Mouse (Mus musculus) MEL (cell line): Measurements from ENCODE around the gene Spire2. TPM values are rescaled to one million over a fixed set of nuclear protein-coding genes. Genes with fewer than 3 reads are reported as not detected.
A peak's percentile ranks its signal among the peaks of the same experiment; 100 is the strongest.
"Not testable (repeated sequence)": the region's sequence is repeated elsewhere in the genome, so short reads cannot be mapped to it uniquely, and the experiment has no call there.

Experiments
- DNase-seq: peaks from one replicate; pipeline ENCODE4 v3.0.0; 2011; ENCODE audit warnings: low read depth, low spot score
- H3K27ac ChIP-seq: 2 replicates; pipeline ENCODE4 v1.5.1; 2012; ENCODE audit warnings: low read depth, mild to moderate bottlenecking, control low read depth, low read length, moderate library complexity; ENCODE audit not compliant: control insufficient read depth
- H3K27me3 ChIP-seq, 2 experiments: fragments of 150-350 bp in 1 of 2; sonication (generic) in 1 of 2; 2 replicates each; pipeline ENCODE4 v1.6.1; 2012; ENCODE audit warnings: low read length in 2 of 2, mild to moderate bottlenecking in 2 of 2, improper control_type of control experiment in 1 of 2, moderate library complexity in 1 of 2; ENCODE audit not compliant: insufficient read depth in 2 of 2, control insufficient read depth in 1 of 2
- H3K36me3 ChIP-seq, 2 experiments: 2 replicates each; pipeline ENCODE4 v1.6.1; 2012 to 2014; ENCODE audit warnings: low read length in 2 of 2, improper control_type of control experiment in 1 of 2, inconsistent platforms in 1 of 2, mild to moderate bottlenecking in 1 of 2; ENCODE audit not compliant: insufficient read depth in 2 of 2, control insufficient read depth in 1 of 2
- H3K4me1 ChIP-seq, 2 experiments: fragments of 150-350 bp in 1 of 2; sonication (generic) in 1 of 2; 2 replicates each; pipeline ENCODE4 v1.6.1; 2012; ENCODE audit warnings: low read length in 2 of 2, improper control_type of control experiment in 1 of 2, mild to moderate bottlenecking in 1 of 2; ENCODE audit not compliant: insufficient read depth in 2 of 2, control insufficient read depth in 1 of 2
- H3K4me3 ChIP-seq, 2 experiments: fragments of 150-350 bp in 1 of 2; sonication (generic) in 1 of 2; 2 replicates each; pipeline ENCODE4 v1.5.1; 2012; ENCODE audit warnings: low read depth in 2 of 2, low read length in 2 of 2, mild to moderate bottlenecking in 2 of 2, moderate library complexity in 2 of 2, control low read depth in 1 of 2, improper control_type of control experiment in 1 of 2; ENCODE audit not compliant: control insufficient read depth in 1 of 2, insufficient read depth in 1 of 2
- H3K79me2 ChIP-seq: 2 replicates; pipeline ENCODE4 v1.6.1; 2012; ENCODE audit warnings: mild to moderate bottlenecking, low read length, moderate library complexity; ENCODE audit not compliant: control insufficient read depth, poor library complexity, insufficient read depth
- H3K9ac ChIP-seq: 2 replicates; pipeline ENCODE4 v1.6.1; 2012; ENCODE audit warnings: low read depth, mild to moderate bottlenecking, control low read depth, low read length, moderate library complexity; ENCODE audit not compliant: control insufficient read depth, poor library complexity, severe bottlenecking
- H3K9me3 ChIP-seq: fragments of 150-350 bp; sonication (generic); replicated peaks from 2 replicates; pipeline ENCODE4 v1.6.1; 2012; ENCODE audit warnings: mild to moderate bottlenecking, low read length, improper control_type of control experiment, moderate library complexity; ENCODE audit not compliant: insufficient read depth
- CHD1 ChIP-seq: IDR thresholded peaks from 2 replicates; pipeline ENCODE4 v1.6.1; 2012; ENCODE audit warnings: low read depth, mild to moderate bottlenecking, inconsistent platforms, low read length, improper control_type of control experiment
- CTCF ChIP-seq, 3 experiments: IDR thresholded peaks in 2 of 3; conservative IDR thresholded peaks in 1 of 3; 2 replicates each; pipeline ENCODE4 v1.5.1; 2011 to 2012; ENCODE audit warnings: low read length in 3 of 3, low read depth in 2 of 3, mild to moderate bottlenecking in 2 of 3, improper control_type of control experiment in 1 of 3, inconsistent platforms in 1 of 3, mixed read lengths in 1 of 3, moderate library complexity in 1 of 3; ENCODE audit not compliant: control insufficient read depth in 1 of 3, insufficient read depth in 1 of 3, poor library complexity in 1 of 3, severe bottlenecking in 1 of 3
- E2F4 ChIP-seq: IDR thresholded peaks from 2 replicates; pipeline ENCODE4 v1.6.1; 2011; ENCODE audit warnings: low read depth, low read length, improper control_type of control experiment, borderline replicate concordance
- ELF1 ChIP-seq: IDR thresholded peaks from 2 replicates; pipeline ENCODE4 v1.6.1; 2014; ENCODE audit warnings: low read depth, mild to moderate bottlenecking, inconsistent platforms, low read length, improper control_type of control experiment, moderate library complexity
- EP300 ChIP-seq, 2 experiments: IDR thresholded peaks; 2 replicates each; pipeline ENCODE4 v1.6.1; 2011; ENCODE audit warnings: improper control_type of control experiment in 2 of 2, low read length in 2 of 2, low read depth in 1 of 2, mild to moderate bottlenecking in 1 of 2
- GABPA ChIP-seq: IDR thresholded peaks from 2 replicates; pipeline ENCODE4 v1.6.1; 2012; ENCODE audit warnings: low read depth, mild to moderate bottlenecking, inconsistent platforms, low read length, improper control_type of control experiment, moderate library complexity
- HCFC1 ChIP-seq: IDR thresholded peaks from 2 replicates; pipeline ENCODE4 v1.6.1; 2012; ENCODE audit warnings: low read depth, mild to moderate bottlenecking, inconsistent platforms, low read length, improper control_type of control experiment, moderate library complexity
- JUND ChIP-seq: IDR thresholded peaks from 2 replicates; pipeline ENCODE4 v1.6.1; 2011; ENCODE audit warnings: low read depth, mild to moderate bottlenecking, improper control_type of control experiment, low read length
- KAT2A ChIP-seq: conservative IDR thresholded peaks from 2 replicates; pipeline ENCODE4 v1.6.1; 2012; ENCODE audit warnings: low read depth, low read length, improper control_type of control experiment, inconsistent platforms
- MAFK ChIP-seq: IDR thresholded peaks from 2 replicates; pipeline ENCODE4 v1.6.1; 2011; ENCODE audit warnings: low read depth, mild to moderate bottlenecking, low read length, improper control_type of control experiment, borderline replicate concordance
- MAX ChIP-seq: IDR thresholded peaks from 2 replicates; pipeline ENCODE4 v1.6.1; 2011; ENCODE audit warnings: low read length, improper control_type of control experiment
- MAZ ChIP-seq: IDR thresholded peaks from 2 replicates; pipeline ENCODE4 v1.6.1; 2012; ENCODE audit warnings: low read depth, mild to moderate bottlenecking, inconsistent platforms, low read length, improper control_type of control experiment
- MEF2A ChIP-seq: IDR thresholded peaks from 2 replicates; pipeline ENCODE4 v1.6.1; 2014; ENCODE audit warnings: low read depth, mild to moderate bottlenecking, inconsistent platforms, low read length, improper control_type of control experiment; ENCODE audit not compliant: poor library complexity, insufficient replicate concordance, severe bottlenecking; ENCODE audit errors: extremely low read depth
- MXI1 ChIP-seq: IDR thresholded peaks from 2 replicates; pipeline ENCODE4 v1.6.1; 2011; ENCODE audit warnings: mild to moderate bottlenecking, low read depth, low read length, improper control_type of control experiment
- MYB ChIP-seq: IDR thresholded peaks from 2 replicates; pipeline ENCODE4 v1.6.1; 2011; ENCODE audit warnings: mild to moderate bottlenecking, low read depth, low read length, improper control_type of control experiment
- NRF1 ChIP-seq: IDR thresholded peaks from 2 replicates; pipeline ENCODE4 v1.6.1; 2014; ENCODE audit warnings: low read depth, mild to moderate bottlenecking, inconsistent platforms, low read length, improper control_type of control experiment, moderate library complexity; ENCODE audit not compliant: poor library complexity, insufficient read depth, severe bottlenecking
- POLR2A ChIP-seq, 2 experiments: IDR thresholded peaks; 2 replicates each; pipeline ENCODE4 v1.6.1; 2011 to 2012; ENCODE audit warnings: low read length in 2 of 2, mild to moderate bottlenecking in 2 of 2, control low read depth in 1 of 2, improper control_type of control experiment in 1 of 2, low read depth in 1 of 2, moderate library complexity in 1 of 2; ENCODE audit not compliant: control insufficient read depth in 1 of 2, insufficient read depth in 1 of 2, poor library complexity in 1 of 2
- RAD21 ChIP-seq: IDR thresholded peaks from 2 replicates; pipeline ENCODE4 v1.6.1; 2011; ENCODE audit warnings: mild to moderate bottlenecking, low read depth, low read length, improper control_type of control experiment
- RCOR1 ChIP-seq: IDR thresholded peaks from 2 replicates; pipeline ENCODE4 v1.6.1; 2012; ENCODE audit warnings: low read depth, mild to moderate bottlenecking, inconsistent platforms, low read length, improper control_type of control experiment
- SIN3A ChIP-seq: IDR thresholded peaks from 2 replicates; pipeline ENCODE4 v1.6.1; 2012; ENCODE audit warnings: low read length, improper control_type of control experiment, inconsistent platforms
- UBTF ChIP-seq: IDR thresholded peaks from 2 replicates; pipeline ENCODE4 v1.6.1; 2012; ENCODE audit warnings: low read depth, mild to moderate bottlenecking, inconsistent platforms, low read length, improper control_type of control experiment, moderate library complexity, borderline replicate concordance; ENCODE audit not compliant: insufficient read depth
- ZC3H11A ChIP-seq: IDR thresholded peaks from 2 replicates; pipeline ENCODE4 v1.6.1; 2012; ENCODE audit warnings: low read depth, mild to moderate bottlenecking, inconsistent platforms, low read length, improper control_type of control experiment
- ZMIZ1 ChIP-seq: IDR thresholded peaks from 2 replicates; pipeline ENCODE4 v1.6.1; 2012; ENCODE audit warnings: low read depth, mild to moderate bottlenecking, inconsistent platforms, low read length, improper control_type of control experiment, moderate library complexity
- ZNF384 ChIP-seq: IDR thresholded peaks from 2 replicates; pipeline ENCODE4 v1.6.1; 2012; ENCODE audit warnings: low read depth, mild to moderate bottlenecking, inconsistent platforms, low read length, improper control_type of control experiment
- polyA plus RNA-seq, 2 experiments: library from polyadenylated mRNA; stranded (reverse) in 1 of 2; unstranded in 1 of 2; fragments of >175 nt in 1 of 2; fragments of >200 nt in 1 of 2; gene quantifications; 2 replicates each; pipeline versions ENCODE4 v1.2.1 to v1.2.4; 2012; ENCODE audit warnings: low replicate concordance in 2 of 2, low read depth in 1 of 2; ENCODE audit not compliant: insufficient read length in 2 of 2, insufficient read depth in 1 of 2, missing spikeins in 1 of 2
- total RNA-seq: library from RNA; depleted of rRNA; stranded (reverse); fragments of 300-350 nt; gene quantifications from 2 replicates; pipeline ENCODE4 v1.2.3, GENCODE M21; 2012; rRNA removed

Spire2 gene
- total RNA-seq (1.1 and 2.8 TPM in 2 replicates), polyA plus RNA-seq (1 to 10 TPM in 1 of 2 experiments, not detected in 1; 5.4 TPM)

DNA sequence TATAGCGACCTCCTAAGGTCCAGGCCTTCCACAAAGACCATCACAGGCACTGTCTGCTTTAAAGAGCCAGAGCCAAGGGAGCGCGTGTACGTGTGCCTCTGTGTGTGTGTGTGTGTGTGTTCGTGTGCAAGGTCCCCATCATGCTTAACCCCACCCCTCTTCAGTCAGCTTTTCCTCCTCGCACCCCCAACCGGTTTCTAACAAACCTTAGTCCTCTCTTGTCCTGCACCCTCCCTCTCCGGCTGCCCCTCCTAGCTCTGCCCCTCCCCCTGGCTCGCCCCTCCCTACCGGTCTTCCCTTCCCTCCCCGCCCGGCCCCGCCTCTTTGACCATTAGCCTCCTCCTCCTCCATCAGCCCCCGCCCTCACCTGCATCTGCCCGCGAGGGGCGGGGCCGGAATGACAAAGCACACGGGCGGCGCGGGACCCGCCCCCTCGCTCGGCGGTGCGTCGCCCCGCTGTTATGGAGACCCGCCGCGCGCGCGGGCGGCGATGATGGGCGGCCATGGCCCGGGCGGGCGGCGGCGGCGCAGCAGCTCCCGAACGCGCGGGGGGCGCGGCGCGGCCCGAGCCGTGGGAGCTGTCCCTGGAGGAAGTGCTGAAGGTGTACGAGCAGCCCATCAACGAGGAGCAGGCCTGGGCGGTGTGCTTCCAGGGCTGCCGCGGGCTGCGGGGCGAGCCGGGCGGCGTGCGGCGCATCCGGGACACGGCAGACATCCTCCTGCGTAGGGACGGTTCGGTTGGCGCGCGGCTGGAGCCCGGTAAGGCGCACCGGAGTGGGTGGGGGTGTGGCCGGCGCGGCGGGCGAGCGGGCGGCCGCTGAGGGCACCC lies at the start of gene Spire2:
Gene Spire2 (plus strand): TSS at position 452 of the 829 bp plus-strand sequence.
- Histone ChIP-seq H3K79me2 (no peaks in the 10 kb centered on the region), H3K9me3 (no peaks in the 10 kb centered on the region), H3K4me3 (peak within 1 kb of the TSS; percentile 61 to 74), H3K9ac (peak within 1 kb of the TSS; percentile 47), H3K36me3 (peaks cover 0 to 9% of the 10 kb centered on the region in 2 experiments; a peak in 2 of 4 replicates), H3K27me3 (no peaks in the 10 kb centered on the region), H3K27ac (peak within 1 kb of the TSS; percentile 71), H3K4me1 (peaks cover 0 to 21% of the 10 kb centered on the region in 2 experiments; a peak in 3 of 4 replicates)
- TF ChIP-seq RAD21, result no peak
- 0 out of 2 replicates have a peak, but pooled peaks have one; percentile 37 for TF ChIP-seq ZMIZ1
- TF ChIP-seq JUND, result no peak
- TF ChIP-seq MXI1, result peak; percentile 96
- TF ChIP-seq SIN3A, result peak; percentile 95
- no peak for TF ChIP-seq ELF1
- TF ChIP-seq MYB, result no peak
- no peak for TF ChIP-seq RCOR1
- no peak for TF ChIP-seq ZNF384
- TF ChIP-seq KAT2A, result no peak
- TF ChIP-seq NRF1, result peak; percentile 43; the same call in 1 of the 2 replicates
- TF ChIP-seq CHD1, result no peak
- TF ChIP-seq MAZ, result peak; percentile 85
- peak; percentile 29 to 60; a peak in 3 of 4 replicates for TF ChIP-seq POLR2A (IDR thresholded peaks at IDR 0.05; ENCODE audit: control insufficient read depth in 1 of 2, insufficient read depth in 1 of 2, low read depth in 1 of 2, low read length in 2 of 2, poor library complexity in 1 of 2)
- TF ChIP-seq ZC3H11A, result no peak
- TF ChIP-seq EP300 (IDR thresholded peaks at IDR 0.05; ENCODE audit: low read depth in 1 of 2, low read length in 2 of 2), result peak in 1 of 2 experiments; percentile 18; a peak in 1 of 4 replicates
- TF ChIP-seq MAFK, result no peak
- 0 out of 6 replicates have a peak, but pooled peaks of 1 of the 3 experiments have one; percentile 5 for TF ChIP-seq CTCF (IDR thresholded peaks at IDR 0.05 in 2 of 3, conservative IDR thresholded peaks at IDR 0.05 in 1 of 3; ENCODE audit: control insufficient read depth in 1 of 3, insufficient read depth in 1 of 3, low read depth in 2 of 3, low read length in 3 of 3, poor library complexity in 1 of 3, severe bottlenecking in 1 of 3)
- TF ChIP-seq GABPA, result no peak
- TF ChIP-seq HCFC1, result peak; percentile 14; the same call in 1 of the 2 replicates
- TF ChIP-seq MEF2A, result 0 out of 2 replicates have a peak, but pooled peaks have one; percentile 20
- peak; percentile 89; the same call in 1 of the 2 replicates for TF ChIP-seq UBTF
- 0 out of 2 replicates have a peak, but pooled peaks have one; percentile 3 for TF ChIP-seq E2F4
- TF ChIP-seq MAX, result peak; percentile 52; the same call in 1 of the 2 replicates
- DNase-seq, result peak; percentile 91

DNA sequence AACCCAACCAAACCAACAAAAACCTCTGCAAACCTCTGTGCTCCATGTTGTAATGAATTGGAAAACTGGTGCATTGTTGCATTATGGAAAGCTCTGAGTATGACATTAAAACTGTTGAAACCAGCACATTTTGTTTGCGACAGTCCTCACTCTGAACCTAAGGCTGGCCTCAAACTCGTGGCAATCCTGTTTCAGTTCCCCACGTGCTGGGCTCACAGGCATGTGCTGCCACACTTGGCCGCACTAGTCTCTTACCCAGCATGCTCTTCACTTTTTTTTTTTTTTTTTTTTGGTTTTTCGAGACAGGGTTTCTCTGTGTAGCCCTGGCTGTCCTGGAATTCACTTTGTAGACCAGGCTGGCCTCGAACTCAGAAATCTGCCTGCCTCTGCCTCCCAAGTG lies 49.5 kb upstream of the Spire2 start:
- not testable (repeated sequence) for H3K36me3 ChIP-seq, H3K27me3 ChIP-seq, H3K27ac ChIP-seq, H3K79me2 ChIP-seq, H3K9me3 ChIP-seq, H3K4me3 ChIP-seq, H3K4me1 ChIP-seq, H3K9ac ChIP-seq, DNase-seq
